Mouse (Mus musculus) kidney, adult 18-20 months (tissue): ENCODE measurements at regions not wholly inside any gene's neighbourhood (a gene's known extent, or its start where the extent isn't known, plus 50 kb on each side); places are given as distances from the start of the nearest gene placed in this dataset.

Experiments
- DNase-seq: peaks from one replicate; pipeline ENCODE4 v3.0.0; 2021

DNA sequence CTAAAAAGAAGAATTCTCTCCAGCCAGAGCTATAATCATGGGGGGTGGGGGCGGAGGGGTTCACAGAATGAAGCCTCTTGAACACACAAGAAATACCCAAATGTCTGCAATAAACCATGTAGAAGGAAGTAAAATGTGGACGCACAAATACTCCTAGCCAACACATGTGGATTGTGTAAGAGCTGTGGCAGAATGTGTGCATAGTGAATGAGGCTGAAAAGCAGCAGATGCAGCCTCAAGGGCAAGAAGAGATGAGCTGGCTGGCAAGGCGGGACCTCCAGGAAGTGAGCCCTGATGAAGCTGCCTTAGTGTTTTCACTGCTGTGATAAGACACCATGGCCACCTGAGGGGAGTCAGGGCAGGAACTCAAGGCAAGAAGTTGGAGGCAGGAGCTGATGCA, 53.3 kb upstream of the Arhgap28 start:
- DNase-seq, result no peak

DNA sequence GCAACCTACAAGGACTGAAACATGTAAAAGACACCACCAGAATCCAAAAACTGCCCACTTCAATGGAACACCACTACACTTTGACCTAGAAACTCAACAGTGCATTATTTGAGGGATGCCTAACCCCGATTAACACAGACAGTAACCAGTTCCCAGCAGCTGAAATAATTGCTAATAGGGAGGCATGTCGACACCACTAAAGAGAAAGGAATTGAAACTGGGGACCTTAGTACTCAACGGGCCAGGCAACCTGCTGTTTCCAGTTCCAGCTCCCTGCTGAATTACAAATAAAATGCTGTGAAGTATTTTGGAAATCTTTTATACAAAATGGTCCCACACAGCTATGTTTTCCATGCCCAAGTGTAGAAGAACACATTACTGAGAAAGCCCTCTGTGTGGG, 56.5 kb upstream of the Arhgap28 start:
- no peak for DNase-seq

DNA sequence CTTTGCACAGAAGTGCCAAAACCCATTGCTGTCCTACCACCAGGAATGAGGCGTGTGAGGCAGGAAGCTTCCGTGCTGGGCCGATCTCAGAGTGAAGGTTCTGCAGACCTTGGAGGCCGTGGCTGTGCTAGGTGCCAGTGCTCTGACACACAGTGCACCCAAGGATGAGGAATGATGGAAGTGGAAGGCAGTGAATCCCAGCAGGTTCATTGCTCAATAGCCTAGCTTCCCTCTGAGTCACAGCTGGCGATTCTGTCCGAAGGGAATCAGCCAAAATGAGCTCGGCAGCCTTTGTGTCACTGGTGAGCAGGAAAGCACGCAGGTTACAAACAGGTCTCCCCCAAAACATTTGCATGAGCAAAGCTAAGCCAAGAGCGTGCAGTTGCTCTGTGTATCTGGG, 61.8 kb upstream of the Arhgap28 start:
- DNase-seq, result no peak

DNA sequence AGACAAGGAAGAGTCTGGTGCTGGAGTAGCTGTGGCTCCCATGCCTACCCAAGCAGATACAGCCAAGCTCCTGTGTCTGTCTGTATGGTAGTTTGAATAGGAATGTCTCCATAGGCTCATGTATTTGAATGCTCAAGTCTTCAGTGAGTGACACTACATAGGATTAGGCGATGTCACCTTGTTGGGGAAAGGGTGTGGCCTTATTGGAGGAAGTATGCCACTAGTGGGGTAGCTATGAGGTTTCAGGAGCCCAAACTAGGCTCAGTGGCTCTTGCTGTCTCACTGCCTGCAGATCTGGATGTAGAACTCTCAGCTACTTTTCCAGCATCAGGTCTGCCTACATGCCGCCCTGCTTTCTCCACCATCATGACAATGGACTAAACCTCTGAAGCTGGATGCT, 62.3 kb upstream of the Arhgap28 start:
- DNase-seq, result no peak

DNA sequence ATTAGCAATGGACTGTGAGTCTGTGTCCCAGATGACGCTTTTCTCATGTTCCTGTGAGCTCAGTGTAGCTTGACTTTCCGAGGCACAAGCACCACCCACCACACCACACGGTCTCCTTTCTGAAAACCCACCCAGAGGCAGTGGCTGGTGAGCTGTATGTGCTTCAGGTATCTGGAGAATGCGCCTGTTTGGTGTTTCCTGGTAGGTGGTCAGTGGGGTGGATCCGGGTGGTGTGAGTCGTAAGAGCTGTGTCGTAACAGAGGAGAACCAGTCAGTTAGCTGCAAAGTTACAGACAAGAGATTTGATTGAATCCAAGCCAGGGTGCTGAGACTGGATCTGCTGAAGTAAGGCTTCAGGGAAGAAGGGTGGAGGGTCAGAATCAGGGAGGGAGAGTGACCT, 65.1 kb upstream of the Arhgap28 start:
- no peak for DNase-seq

DNA sequence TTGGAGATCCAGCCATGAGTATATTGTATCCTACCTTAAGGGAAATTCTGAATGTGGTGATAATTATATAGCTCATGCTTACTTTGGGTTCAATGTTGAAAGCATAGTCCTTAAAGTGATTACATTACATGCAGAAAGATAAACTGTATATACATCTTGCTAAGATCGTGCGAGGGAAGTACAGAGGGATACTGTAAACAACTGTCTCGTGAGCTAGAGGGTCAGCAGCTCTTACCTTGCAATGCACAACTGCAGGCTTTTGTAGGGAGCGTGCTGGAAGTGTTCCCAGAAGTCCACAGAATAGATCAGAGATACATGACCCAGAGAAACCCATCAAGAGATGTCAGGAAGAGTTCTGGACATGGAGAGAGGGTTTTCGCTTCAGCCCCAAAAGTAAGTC, 65.6 kb upstream of the Arhgap28 start:
- DNase-seq, result no peak

DNA sequence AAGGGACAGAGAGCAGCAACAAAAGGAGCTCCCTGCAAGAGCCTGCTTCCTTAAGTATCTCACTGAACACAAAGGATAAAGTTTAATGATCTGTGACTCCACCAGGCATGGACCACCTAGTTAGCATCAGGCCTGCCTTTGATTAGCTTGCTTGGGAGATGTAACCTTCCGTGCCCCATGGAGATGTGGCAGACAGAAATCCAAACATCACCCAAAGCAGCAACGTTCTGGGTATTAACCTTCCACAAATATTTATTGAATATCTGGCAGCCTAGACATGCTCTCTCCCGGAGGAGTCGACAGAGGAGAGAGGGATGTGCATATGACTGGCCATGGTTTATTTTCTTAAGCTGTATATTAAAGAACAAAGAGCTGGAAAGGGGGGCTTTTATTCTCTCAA, 67.6 kb upstream of the Arhgap28 start:
- no peak for DNase-seq

DNA sequence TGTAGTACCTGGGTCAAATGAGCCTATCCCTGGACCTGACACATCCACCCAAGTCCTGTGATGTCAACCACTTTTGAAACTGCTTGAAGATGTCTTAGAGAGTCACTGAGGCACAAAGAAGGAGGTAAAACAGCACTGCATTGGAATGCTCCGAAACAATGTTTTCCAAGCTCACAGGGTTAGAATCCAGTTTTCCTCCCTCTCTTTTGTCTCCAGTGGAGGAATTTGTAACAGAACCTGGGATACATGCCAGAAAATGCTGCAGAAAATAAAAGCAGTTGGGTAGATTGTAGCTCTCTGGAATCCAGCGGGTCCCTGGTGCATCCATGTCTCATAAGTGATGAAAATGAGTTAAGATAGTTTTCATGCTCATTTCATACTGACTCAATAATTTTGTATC, 71.8 kb upstream of the Arhgap28 start:
- DNase-seq, result no peak

DNA sequence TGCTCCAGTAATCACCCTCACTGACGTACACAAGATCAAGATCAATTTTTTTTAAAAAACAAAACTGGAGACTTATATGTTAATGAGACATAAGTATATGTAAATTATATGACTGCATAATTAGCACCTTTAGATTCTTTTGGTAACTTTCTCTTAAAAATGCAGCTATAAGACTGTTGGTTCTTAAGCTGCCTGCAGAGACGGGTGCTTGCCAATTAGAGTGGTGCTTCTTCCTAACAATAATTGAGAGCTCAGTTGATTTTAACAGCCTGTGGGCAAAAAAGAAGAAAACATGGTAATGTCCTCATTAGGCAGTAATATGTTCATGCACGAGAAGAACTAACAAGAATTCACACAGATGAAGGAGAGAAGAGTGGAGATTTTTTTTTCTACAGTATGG, 74.8 kb upstream of the Arhgap28 start:
- no peak for DNase-seq

DNA sequence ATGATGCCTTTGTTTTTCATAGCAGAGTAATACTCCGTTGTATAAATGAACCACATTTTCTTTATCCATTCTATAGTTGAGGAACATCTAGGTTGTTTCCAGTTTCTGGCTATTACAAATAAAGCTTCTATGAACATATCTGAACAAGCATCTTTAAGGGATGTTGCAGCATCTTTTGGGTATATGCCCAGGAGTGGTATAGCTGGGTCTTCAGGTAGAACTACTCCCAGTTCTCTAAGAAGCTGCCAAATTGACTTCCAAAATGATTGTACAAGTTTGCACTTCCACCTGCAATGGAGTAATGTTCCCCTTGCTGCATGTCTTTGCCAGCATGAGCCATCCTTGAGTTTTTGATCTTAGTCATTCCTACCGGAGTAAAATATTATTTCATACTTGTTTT, 80.5 kb upstream of the Arhgap28 start:
- no peak for DNase-seq

DNA sequence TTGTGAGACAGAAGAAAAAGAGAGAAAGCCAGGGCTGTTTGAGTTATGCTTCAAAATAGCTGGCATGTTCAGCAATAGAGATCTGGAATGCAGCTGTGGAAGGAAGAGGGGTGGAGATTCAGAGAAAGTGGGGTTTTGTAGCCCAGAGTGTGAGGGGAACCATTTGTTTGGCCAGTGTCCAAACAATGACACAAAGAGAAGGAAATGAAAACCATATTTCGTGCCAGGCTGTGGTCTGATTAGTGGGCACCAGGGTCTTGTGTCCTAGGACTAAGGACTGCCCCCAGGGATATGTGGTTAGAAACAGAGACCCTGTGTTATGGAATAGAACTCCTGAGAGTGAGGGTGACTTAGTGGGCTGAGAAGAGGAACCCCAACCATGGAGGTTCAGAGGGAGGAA, 83.2 kb upstream of the Arhgap28 start:
- no peak for DNase-seq

DNA sequence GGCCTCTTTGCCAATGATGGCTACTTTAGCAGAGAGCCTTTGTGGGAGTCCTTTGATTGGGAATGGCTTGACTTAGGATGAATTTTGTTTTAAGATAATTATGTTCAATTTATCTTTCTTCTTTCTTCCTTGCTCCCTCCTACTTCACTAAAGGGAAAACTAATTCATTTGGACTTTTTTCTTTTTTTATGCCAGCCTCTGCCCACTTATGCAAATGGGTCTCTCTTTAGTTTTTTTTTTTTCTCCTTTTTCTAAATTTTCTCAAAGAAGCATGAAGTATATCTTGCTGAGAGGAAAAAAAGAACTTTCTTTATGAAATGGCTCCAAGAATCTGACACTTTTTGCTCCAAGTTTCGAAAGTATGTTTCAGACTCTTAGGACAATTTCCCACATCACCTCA, 85.3 kb upstream of the Arhgap28 start:
- DNase-seq, result no peak

DNA sequence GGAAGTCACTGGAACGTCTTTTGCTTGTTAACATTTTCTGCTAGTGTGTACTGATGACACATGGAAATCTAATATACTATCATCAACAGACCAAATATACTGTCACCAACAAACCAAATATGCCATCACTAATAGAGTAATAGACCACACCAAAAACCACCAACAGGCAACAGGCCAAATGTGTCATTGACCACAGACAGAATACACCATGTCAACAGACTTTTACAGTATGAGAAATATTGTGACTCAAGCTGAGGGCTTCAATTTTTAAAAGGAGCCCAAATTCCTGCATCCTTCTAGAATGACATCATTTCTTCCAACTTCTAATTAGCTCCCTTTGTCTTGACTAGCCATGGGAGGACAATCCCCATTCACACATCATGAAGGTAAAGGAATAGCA, 85.9 kb upstream of the Arhgap28 start:
- no peak for DNase-seq

DNA sequence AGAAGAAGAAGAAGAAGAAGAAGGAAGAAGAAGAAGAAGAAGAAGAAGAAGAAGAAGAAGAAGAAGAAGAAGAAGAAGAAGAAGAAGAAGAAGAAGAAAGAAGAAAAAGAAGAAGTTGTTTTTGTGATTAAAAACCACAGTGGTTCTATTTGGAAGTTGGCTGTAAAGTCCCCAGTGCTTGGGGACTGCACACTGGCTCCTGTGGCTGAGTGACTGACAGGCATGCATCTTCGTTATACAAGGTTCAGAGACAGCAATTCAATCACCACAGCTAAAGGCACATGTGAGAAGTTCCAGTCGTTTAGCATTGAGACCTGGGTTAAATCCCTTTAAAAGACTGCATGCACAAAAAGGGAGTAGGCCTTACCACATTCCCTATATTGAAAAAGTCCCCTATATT, 93.1 kb upstream of the Arhgap28 start:
- DNase-seq, result no peak

DNA sequence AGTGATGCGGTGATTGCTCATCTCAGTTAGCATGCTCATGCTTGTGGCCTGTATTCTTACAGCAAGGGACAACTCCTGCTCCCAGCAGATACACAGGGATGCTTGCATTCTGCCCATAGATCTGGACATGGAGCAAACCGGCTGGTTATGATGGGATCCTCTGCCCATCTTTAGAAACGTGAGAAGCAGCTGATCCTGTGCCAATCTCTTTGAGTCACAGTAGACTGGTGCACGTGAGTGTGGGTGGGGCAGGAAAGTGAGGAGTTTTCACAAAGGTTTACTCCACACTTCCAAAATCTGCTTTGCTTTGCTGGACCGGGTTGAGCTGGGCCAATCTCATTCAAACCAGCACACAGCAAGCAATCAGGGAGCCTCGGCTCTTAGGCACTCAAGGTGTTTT, 93.5 kb upstream of the Arhgap28 start:
- no peak for DNase-seq

DNA sequence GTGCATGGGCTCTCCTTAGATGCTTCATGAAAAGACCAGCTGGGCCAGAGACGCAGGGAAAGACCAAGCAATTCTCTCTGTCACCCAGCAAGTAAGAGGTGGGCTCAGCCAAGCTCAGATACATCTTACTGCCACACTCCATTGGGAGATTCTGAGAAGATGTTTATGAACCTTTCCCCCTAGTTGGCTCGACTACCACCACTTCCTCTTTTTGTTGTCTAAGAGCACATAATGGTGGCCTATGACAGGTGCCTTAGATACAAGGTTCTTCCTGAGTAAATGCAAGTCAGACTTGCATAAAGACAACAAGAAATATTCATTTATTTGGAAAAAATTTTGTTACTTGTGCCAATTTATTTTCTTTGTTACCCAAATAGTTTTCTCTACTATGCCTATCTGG, 96.2 kb upstream of the Arhgap28 start:
- DNase-seq, result no peak

DNA sequence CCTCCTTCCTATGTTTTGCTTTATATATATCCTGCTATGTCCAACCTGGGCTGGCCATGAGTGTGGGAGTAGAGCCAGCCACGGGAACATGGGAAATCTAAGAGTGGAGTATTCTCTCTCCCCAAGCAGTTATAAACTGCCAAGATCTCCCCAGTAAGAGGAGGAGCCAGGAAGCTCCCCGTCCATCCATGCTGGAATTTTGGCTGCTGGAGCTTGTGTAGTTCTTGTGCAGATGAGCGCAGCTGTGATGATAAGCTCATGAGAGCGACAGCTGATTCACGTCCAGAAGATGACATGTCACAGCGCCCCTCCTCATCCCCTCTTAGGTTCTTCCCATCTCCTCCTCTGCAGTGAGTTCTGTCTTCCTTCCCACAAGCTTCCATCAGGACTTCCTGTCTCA, 99.4 kb upstream of the Arhgap28 start:
- no peak for DNase-seq

DNA sequence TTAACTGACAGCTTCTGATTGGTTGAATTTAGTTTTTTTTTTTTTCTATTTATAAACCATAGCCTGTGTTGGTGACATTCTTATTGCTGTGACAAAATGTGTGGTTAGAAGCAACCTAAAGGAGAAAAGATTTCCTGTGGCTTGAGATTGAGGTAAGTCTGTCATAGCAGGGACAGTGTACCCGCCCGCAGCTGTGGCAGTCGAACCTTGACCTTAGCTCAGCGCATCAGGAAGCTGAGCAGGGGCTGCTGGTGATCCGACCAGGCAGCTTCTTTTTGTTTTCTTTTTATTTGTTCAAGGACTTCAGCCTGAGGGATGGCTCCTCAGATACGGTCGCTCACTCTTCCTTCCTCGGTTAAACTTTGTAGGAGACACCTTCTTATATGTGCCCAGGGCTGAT, 102.4 kb upstream of the Arhgap28 start:
- DNase-seq, result no peak

DNA sequence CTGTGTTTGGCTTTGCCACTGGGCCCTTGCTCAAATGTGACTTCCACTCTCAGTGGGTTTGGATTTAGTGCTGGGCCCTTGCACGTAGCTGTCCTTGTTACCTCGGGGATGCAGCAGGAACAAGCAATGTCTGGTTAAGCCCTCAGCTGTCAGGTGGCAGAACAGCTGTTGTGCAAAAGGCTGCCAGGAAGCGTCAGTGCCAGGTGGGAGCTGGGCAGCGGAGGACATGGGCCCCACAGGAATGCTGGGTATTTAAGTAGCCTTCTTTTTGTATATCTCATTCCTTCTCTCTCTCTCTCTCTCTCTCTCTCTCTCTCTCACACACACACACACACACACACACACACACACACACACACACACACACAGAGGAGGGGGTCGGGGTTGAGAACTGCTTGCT, 104.0 kb upstream of the Arhgap28 start:
- DNase-seq, result no peak

DNA sequence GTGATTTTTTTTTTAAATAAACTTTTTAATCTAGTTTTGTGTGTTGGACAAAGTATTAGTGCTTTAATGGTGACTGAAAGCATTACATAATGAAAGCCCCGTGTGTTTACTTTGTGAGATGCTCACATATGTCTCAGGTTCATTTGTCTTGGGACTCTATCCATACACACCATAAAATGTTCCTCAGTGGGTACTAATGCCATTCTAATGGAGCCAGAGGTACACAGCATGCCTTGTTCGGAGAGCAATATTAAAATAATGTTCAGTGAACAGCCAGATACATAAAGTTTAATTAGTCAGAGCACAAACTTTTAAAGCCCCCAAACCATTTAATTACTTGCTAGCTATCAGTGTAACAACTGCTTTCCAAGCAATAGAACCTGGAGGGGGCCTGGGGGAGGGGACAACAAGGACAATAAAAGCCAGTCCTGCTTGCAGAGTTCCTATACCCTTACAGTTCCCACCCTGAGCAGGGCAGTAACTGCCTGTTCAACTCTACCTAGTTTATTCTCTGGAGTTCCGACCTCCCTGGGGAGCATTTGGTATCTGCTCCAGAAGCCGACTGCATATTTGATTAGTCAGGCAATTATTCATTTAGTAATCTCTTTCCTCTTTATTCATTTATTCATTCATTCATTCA, 108.0 kb upstream of the Arhgap28 start:
- DNase-seq, result no peak

DNA sequence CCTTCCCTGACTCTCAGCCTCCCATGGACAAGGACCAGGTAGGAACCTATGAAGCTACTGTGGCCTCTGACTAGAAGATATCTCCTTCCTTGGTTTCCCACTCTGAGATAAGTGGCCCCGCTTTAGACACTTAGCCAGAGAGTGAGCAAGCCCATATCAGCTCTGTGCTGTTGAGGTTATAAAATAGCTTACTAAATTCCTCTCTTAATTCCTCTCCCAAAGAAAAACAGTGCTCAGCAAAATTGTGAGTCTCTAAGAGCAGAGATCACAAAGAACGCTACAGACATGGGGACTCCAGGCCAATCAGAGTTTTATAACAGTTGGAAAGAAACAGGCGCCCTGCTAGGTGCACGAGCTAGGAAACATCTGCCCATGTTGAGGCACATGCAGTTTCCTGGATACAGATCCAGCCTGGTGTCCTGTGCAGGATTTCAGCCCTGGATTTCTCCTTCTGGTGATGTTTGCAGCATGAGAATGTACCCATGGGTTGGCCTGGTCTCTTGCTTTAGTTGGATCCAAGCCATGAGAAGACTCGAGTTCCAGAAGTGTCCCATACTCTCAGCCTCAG, 108.9 kb upstream of the Arhgap28 start:
- no peak for DNase-seq

DNA sequence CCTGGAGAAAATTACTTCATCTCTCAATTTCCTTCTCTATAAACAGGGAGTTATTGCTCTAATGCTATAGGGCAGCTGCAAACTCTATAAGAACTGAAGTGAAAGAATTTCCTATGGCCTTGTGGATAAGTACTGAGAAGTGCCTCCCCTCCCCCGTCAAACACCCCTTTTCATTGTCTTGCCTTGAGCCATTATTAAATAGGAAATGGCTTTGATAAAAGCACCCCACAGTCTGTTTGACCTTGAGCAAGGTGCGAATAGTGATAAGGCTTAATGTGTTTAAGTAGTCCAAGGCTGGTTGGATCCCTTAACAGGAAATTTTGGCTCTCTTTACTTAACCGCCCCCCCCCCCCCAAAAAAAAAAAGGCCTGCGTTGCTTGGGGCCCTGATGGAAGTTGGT, 111.7 kb upstream of the Arhgap28 start:
- no peak for DNase-seq

DNA sequence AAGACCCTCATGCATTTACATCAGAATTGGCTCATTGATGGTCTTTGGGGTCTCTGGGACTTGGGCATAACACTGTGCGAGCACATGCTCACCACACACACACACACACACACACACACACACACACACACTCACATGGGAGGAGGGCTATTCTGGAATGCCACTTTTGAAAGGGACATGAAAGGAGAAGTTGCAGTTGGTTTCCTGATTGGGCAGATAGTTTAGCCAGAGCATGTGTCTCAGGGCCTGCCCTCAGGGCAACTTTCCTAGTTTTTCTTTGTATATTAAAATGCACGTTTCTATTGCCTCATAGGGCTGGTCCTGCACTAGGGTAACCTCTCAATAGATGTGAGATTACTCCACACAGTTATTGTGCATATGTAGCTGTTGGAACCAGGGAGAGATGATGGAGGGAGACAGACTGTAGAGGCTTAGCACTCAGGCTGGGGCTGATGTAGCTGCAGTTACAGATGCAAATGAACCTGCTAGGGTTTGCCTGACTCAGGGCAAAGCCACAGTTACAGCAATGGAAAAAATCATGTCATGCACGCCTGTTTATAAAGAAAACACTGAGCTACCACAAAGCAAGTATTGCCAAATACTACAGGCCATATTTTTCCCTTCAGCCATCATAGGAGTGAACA, 115.3 kb upstream of the Arhgap28 start:
- DNase-seq, result no peak

DNA sequence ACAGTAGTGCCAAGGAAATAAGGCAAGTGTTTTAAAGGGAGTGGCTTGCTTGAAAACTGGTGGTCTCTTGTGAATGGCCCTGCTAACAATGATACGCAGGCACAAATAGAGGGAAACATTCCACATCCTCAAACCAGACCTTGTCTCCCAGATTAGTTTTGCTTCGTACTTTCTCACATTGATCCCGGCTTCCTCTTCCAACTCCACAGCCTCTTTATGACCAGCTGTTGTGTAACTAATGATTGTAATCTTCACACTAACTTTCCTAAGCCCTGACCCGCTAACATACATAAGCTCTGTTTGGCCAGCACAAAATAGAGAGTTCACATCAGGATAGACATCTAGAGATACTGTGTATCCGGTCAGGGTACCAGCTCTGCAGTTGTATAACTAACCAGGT, 116.3 kb upstream of the Arhgap28 start:
- no peak for DNase-seq

DNA sequence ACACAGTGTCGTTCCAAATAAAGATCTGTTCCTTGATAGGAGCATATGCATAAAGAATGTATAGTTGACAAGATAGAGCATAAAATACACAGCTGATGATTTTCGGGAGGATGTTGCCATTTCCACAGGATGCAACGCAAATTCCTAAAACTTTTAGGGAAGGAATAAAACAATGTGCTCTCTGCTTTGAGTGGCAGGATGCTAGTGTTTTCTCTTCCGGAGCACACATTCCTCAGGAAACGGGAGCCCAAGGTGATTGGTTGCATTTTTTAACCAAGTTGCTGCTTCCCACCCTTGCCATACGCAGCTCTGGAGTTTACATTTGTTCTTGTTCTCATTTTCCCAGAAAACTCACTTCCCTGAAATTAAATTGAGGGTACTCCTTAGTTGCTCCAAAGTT, 116.8 kb upstream of the Arhgap28 start:
- no peak for DNase-seq
